Mouse (Mus musculus): ENCODE results near the gene Hmgn1. TPM values are rescaled to one million over a fixed set of nuclear protein-coding genes. Genes with fewer than 3 reads are reported as not detected.

The Hmgn1 gene
- polyA plus RNA-seq, 1 experiment: 102 TPM

GRCm38 (mm10) chr16:96159091-96159731 is 31.7 kb upstream of the Hmgn1 start:
- Histone ChIP-seq H3K4me3 (replicated peaks; ENCODE audit: control insufficient read depth, low read depth, low read length) (peak overlapping the region; percentile 26), H3K4me1 (ENCODE audit: control insufficient read depth, insufficient read depth, low read length) (peaks cover 1% of the 10 kb centered on the region; the same call in 1 of the 2 replicates), H3K27ac (ENCODE audit: control insufficient read depth, insufficient read depth, low read depth, low read length, poor library complexity) (peak overlapping the region; percentile 22; the same call in 1 of the 2 replicates)
- 2% methylated on average over 67 of the region's 67 CpGs for WGBS
- TF ChIP-seq POLR2A (IDR thresholded peaks at IDR 0.05; ENCODE audit: borderline replicate concordance, control insufficient read depth, low read depth, low read length) (no peak), CTCF (IDR thresholded peaks at IDR 0.05; ENCODE audit: control insufficient read depth, insufficient read depth, low read length) (peak; percentile 0; the same call in 1 of the 2 replicates)

GRCm38 (mm10) chr16:96158511-96159080 is 31.1 kb upstream of the Hmgn1 start:
- Histone ChIP-seq H3K27ac (ENCODE audit: control insufficient read depth, insufficient read depth, low read depth, low read length, poor library complexity) (no peak overlapping the region), H3K4me1 (ENCODE audit: control insufficient read depth, insufficient read depth, low read length) (peaks cover 1% of the 10 kb centered on the region; the same call in 1 of the 2 replicates), H3K4me3 (replicated peaks; ENCODE audit: control insufficient read depth, low read depth, low read length) (no peak overlapping the region)
- 82% methylated on average over 12 of the region's 12 CpGs for WGBS
- TF ChIP-seq POLR2A (IDR thresholded peaks at IDR 0.05; ENCODE audit: borderline replicate concordance, control insufficient read depth, low read depth, low read length): no peak
- TF ChIP-seq CTCF (IDR thresholded peaks at IDR 0.05; ENCODE audit: control insufficient read depth, insufficient read depth, low read length): no peak

- no peak for TF ChIP-seq POLR2A (IDR thresholded peaks at IDR 0.05; ENCODE audit: borderline replicate concordance, control insufficient read depth, low read depth, low read length)
- no peak for TF ChIP-seq CTCF (IDR thresholded peaks at IDR 0.05; ENCODE audit: control insufficient read depth, insufficient read depth, low read length)
- Histone ChIP-seq H3K4me3 (replicated peaks; ENCODE audit: control insufficient read depth, low read depth, low read length) (no peak overlapping the region), H3K27ac (ENCODE audit: control insufficient read depth, insufficient read depth, low read depth, low read length, poor library complexity) (no peak overlapping the region), H3K4me1 (ENCODE audit: control insufficient read depth, insufficient read depth, low read length) (peaks cover 1% of the 10 kb centered on the region; the same call in 1 of the 2 replicates)
- WGBS: 72% methylated on average over 11 of the region's 11 CpGs
Measured at GRCm38 (mm10) chr16:96157171-96157570, 29.6 kb upstream of the Hmgn1 start.

- no peak overlapping the region for H3K4me3 ChIP-seq (replicated peaks; ENCODE audit: control insufficient read depth, low read depth, low read length)
- TF ChIP-seq POLR2A (IDR thresholded peaks at IDR 0.05; ENCODE audit: borderline replicate concordance, control insufficient read depth, low read depth, low read length): no peak
- TF ChIP-seq CTCF (IDR thresholded peaks at IDR 0.05; ENCODE audit: control insufficient read depth, insufficient read depth, low read length): no peak
- 81% methylated on average over 8 of the region's 8 CpGs for WGBS
- H3K27ac ChIP-seq (ENCODE audit: control insufficient read depth, insufficient read depth, low read depth, low read length, poor library complexity): no peak overlapping the region
- H3K4me1 ChIP-seq (ENCODE audit: control insufficient read depth, insufficient read depth, low read length): peaks cover 1% of the 10 kb centered on the region; the same call in 1 of the 2 replicates
Measured at GRCm38 (mm10) chr16:96156019-96156418, 28.5 kb upstream of the Hmgn1 start.

- no peak overlapping the region for H3K27ac ChIP-seq (ENCODE audit: control insufficient read depth, insufficient read depth, low read depth, low read length, poor library complexity)
- no peaks in the 10 kb centered on the region for H3K4me1 ChIP-seq (ENCODE audit: control insufficient read depth, insufficient read depth, low read length)
- 82% methylated on average over 2 of the region's 2 CpGs for WGBS
- no peak for TF ChIP-seq CTCF (IDR thresholded peaks at IDR 0.05; ENCODE audit: control insufficient read depth, insufficient read depth, low read length)
- no peak for TF ChIP-seq POLR2A (IDR thresholded peaks at IDR 0.05; ENCODE audit: borderline replicate concordance, control insufficient read depth, low read depth, low read length)
- no peak overlapping the region for H3K4me3 ChIP-seq (replicated peaks; ENCODE audit: control insufficient read depth, low read depth, low read length)
Measured at GRCm38 (mm10) chr16:96154476-96154875, 26.9 kb upstream of the Hmgn1 start.

- TF ChIP-seq POLR2A (IDR thresholded peaks at IDR 0.05; ENCODE audit: borderline replicate concordance, control insufficient read depth, low read depth, low read length) (no peak), CTCF (IDR thresholded peaks at IDR 0.05; ENCODE audit: control insufficient read depth, insufficient read depth, low read length) (peak; percentile 89)
- H3K4me1 ChIP-seq (ENCODE audit: control insufficient read depth, insufficient read depth, low read length): no peaks in the 10 kb centered on the region
- no peak overlapping the region for H3K4me3 ChIP-seq (replicated peaks; ENCODE audit: control insufficient read depth, low read depth, low read length)
- 30% methylated on average over 9 of the region's 9 CpGs for WGBS
- no peak overlapping the region for H3K27ac ChIP-seq (ENCODE audit: control insufficient read depth, insufficient read depth, low read depth, low read length, poor library complexity)
Measured at GRCm38 (mm10) chr16:96151551-96151950, 24.0 kb upstream of the Hmgn1 start.

GRCm38 (mm10) chr16:96150995-96151394 is 23.5 kb upstream of the Hmgn1 start:
- no peak for TF ChIP-seq CTCF (IDR thresholded peaks at IDR 0.05; ENCODE audit: control insufficient read depth, insufficient read depth, low read length)
- no peak for TF ChIP-seq POLR2A (IDR thresholded peaks at IDR 0.05; ENCODE audit: borderline replicate concordance, control insufficient read depth, low read depth, low read length)
- no peak overlapping the region for H3K27ac ChIP-seq (ENCODE audit: control insufficient read depth, insufficient read depth, low read depth, low read length, poor library complexity)

GRCm38 (mm10) chr16:96149311-96149710 is 21.8 kb upstream of the Hmgn1 start:
- TF ChIP-seq POLR2A (IDR thresholded peaks at IDR 0.05; ENCODE audit: borderline replicate concordance, control insufficient read depth, low read depth, low read length): no peak
- TF ChIP-seq CTCF (IDR thresholded peaks at IDR 0.05; ENCODE audit: control insufficient read depth, insufficient read depth, low read length): no peak
- H3K4me3 ChIP-seq (replicated peaks; ENCODE audit: control insufficient read depth, low read depth, low read length): no peak overlapping the region
- H3K27ac ChIP-seq (ENCODE audit: control insufficient read depth, insufficient read depth, low read depth, low read length, poor library complexity): no peak overlapping the region
- H3K4me1 ChIP-seq (ENCODE audit: control insufficient read depth, insufficient read depth, low read length): no peaks in the 10 kb centered on the region
- WGBS: 70% methylated on average over 9 of the region's 9 CpGs

More at GRCm38 (mm10) chr16:96150995-96151394, 23.5 kb upstream of the Hmgn1 start:
- no peaks in the 10 kb centered on the region for H3K4me1 ChIP-seq (ENCODE audit: control insufficient read depth, insufficient read depth, low read length)
- 81% methylated on average over 4 of the region's 4 CpGs for WGBS
- H3K4me3 ChIP-seq (replicated peaks; ENCODE audit: control insufficient read depth, low read depth, low read length): no peak overlapping the region

All from bone marrow, adult 2 months (tissue).